Mouse (Mus musculus): ENCODE measurements at regions not wholly inside any gene's neighbourhood (a gene's known extent, or its start where the extent isn't known, plus 50 kb on each side); places are given as distances from the start of the nearest gene placed in this dataset.

- DNase-seq: no peak
Measured at GRCm38 (mm10) chr1:184462481-184463124, 269.8 kb downstream of the Hlx start.

GRCm38 (mm10) chr1:184461411-184461810 is 271.0 kb downstream of the Hlx start:
- DNase-seq: no peak

- DNase-seq: no peak
Measured at GRCm38 (mm10) chr1:184456727-184457126, 275.7 kb downstream of the Hlx start.

- DNase-seq: no peak
Measured at GRCm38 (mm10) chr1:184454381-184454780, 278.0 kb downstream of the Hlx start.

GRCm38 (mm10) chr1:184453673-184454072 is 278.7 kb downstream of the Hlx start:
- no peak for DNase-seq

- DNase-seq: no peak
Measured at GRCm38 (mm10) chr1:184453061-184453460, 279.4 kb downstream of the Hlx start.

GRCm38 (mm10) chr1:184451686-184452085 is 280.7 kb downstream of the Hlx start:
- DNase-seq: no peak

GRCm38 (mm10) chr1:184449007-184449406 is 283.4 kb downstream of the Hlx start:
- DNase-seq: no peak

GRCm38 (mm10) chr1:184447911-184448310 is 284.5 kb downstream of the Hlx start:
- peak; percentile 90 for DNase-seq

GRCm38 (mm10) chr1:184447161-184447667 is 285.2 kb downstream of the Hlx start:
- DNase-seq: peak; percentile 46

GRCm38 (mm10) chr1:184444189-184444588 is 288.2 kb downstream of the Hlx start:
- no peak for DNase-seq

GRCm38 (mm10) chr1:184442701-184443100 is 289.7 kb downstream of the Hlx start:
- no peak for DNase-seq

GRCm38 (mm10) chr1:184441005-184441557 is 291.3 kb downstream of the Hlx start:
- DNase-seq: no peak

GRCm38 (mm10) chr1:184439506-184439905 is 292.9 kb downstream of the Hlx start:
- DNase-seq: no peak

- no peak for DNase-seq
Measured at GRCm38 (mm10) chr1:184436387-184436786, 296.0 kb downstream of the Hlx start.

- DNase-seq: no peak
Measured at GRCm38 (mm10) chr1:184428612-184429011, 303.8 kb downstream of the Hlx start.

GRCm38 (mm10) chr1:184428035-184428434 is 304.4 kb downstream of the Hlx start:
- DNase-seq: no peak

- DNase-seq: no peak
Measured at GRCm38 (mm10) chr1:184425694-184426093, 306.7 kb downstream of the Hlx start.

- no peak for DNase-seq
Measured at GRCm38 (mm10) chr1:184424035-184424434, 308.4 kb downstream of the Hlx start.

GRCm38 (mm10) chr1:184412596-184412995 is 319.8 kb downstream of the Hlx start:
- DNase-seq: no peak

GRCm38 (mm10) chr1:184411066-184411465 is 321.4 kb downstream of the Hlx start:
- no peak for DNase-seq

- DNase-seq: no peak
Measured at GRCm38 (mm10) chr1:184409986-184410385, 322.4 kb downstream of the Hlx start.

- no peak for DNase-seq
Measured at GRCm38 (mm10) chr1:184402985-184403384, 329.4 kb downstream of the Hlx start.

GRCm38 (mm10) chr1:184395215-184395614 is 337.2 kb downstream of the Hlx start:
- peak; percentile 76 for DNase-seq

All from adrenal gland, postnatal 10 days (tissue).